Mouse (Mus musculus): ENCODE data around the gene Rundc3a. TPM values are rescaled to one million over a fixed set of nuclear protein-coding genes. Genes with fewer than 3 reads are reported as not detected.

The Rundc3a gene
- polyA plus RNA-seq, 1 experiment = 53.7 TPM

- H3K27me3 ChIP-seq (ENCODE audit: control insufficient read depth, insufficient read depth, low read length) = no peaks in the 10 kb centered on the region
- no peaks in the 10 kb centered on the region for H3K36me3 ChIP-seq (ENCODE audit: control insufficient read depth, insufficient read depth, low read length)
- no peak overlapping the region for H3K4me3 ChIP-seq (ENCODE audit: control insufficient read depth, low read depth, low read length)
- no peak for TF ChIP-seq CTCF (IDR thresholded peaks at IDR 0.05; ENCODE audit: control insufficient read depth, insufficient read depth, insufficient replicate concordance, low read depth, low read length)
- no peak for TF ChIP-seq POLR2A (IDR thresholded peaks at IDR 0.05; ENCODE audit: control insufficient read depth, low read depth, low read length)
- no peak overlapping the region for H3K27ac ChIP-seq (ENCODE audit: control insufficient read depth, insufficient read depth, low read depth, low read length)
- peaks cover 7% of the 10 kb centered on the region for H3K4me1 ChIP-seq (ENCODE audit: control insufficient read depth, insufficient read depth, low read length)
Observed at GRCm38 (mm10) chr11:102431728-102432114, 38.5 kb downstream of the Rundc3a start.

- Histone ChIP-seq H3K4me3 (ENCODE audit: control insufficient read depth, low read depth, low read length) (no peak overlapping the region), H3K27ac (ENCODE audit: control insufficient read depth, insufficient read depth, low read depth, low read length) (no peak overlapping the region), H3K4me1 (ENCODE audit: control insufficient read depth, insufficient read depth, low read length) (peaks cover 8% of the 10 kb centered on the region), H3K27me3 (ENCODE audit: control insufficient read depth, insufficient read depth, low read length) (no peaks in the 10 kb centered on the region), H3K36me3 (ENCODE audit: control insufficient read depth, insufficient read depth, low read length) (no peaks in the 10 kb centered on the region)
- no peak for TF ChIP-seq CTCF (IDR thresholded peaks at IDR 0.05; ENCODE audit: control insufficient read depth, insufficient read depth, insufficient replicate concordance, low read depth, low read length)
- TF ChIP-seq POLR2A (IDR thresholded peaks at IDR 0.05; ENCODE audit: control insufficient read depth, low read depth, low read length) = no peak
Observed at GRCm38 (mm10) chr11:102432115-102432843, 39.1 kb downstream of the Rundc3a start.

- H3K27me3 ChIP-seq (ENCODE audit: control insufficient read depth, insufficient read depth, low read length) = no peaks in the 10 kb centered on the region
- H3K4me3 ChIP-seq (ENCODE audit: control insufficient read depth, low read depth, low read length) = no peak overlapping the region
- no peak for TF ChIP-seq POLR2A (IDR thresholded peaks at IDR 0.05; ENCODE audit: control insufficient read depth, low read depth, low read length)
- no peak for TF ChIP-seq CTCF (IDR thresholded peaks at IDR 0.05; ENCODE audit: control insufficient read depth, insufficient read depth, insufficient replicate concordance, low read depth, low read length)
- H3K27ac ChIP-seq (ENCODE audit: control insufficient read depth, insufficient read depth, low read depth, low read length) = no peak overlapping the region
- H3K36me3 ChIP-seq (ENCODE audit: control insufficient read depth, insufficient read depth, low read length) = no peaks in the 10 kb centered on the region
- peaks cover 14% of the 10 kb centered on the region for H3K4me1 ChIP-seq (ENCODE audit: control insufficient read depth, insufficient read depth, low read length)
Observed at GRCm38 (mm10) chr11:102432896-102433295, 39.7 kb downstream of the Rundc3a start.

- peaks cover 22% of the 10 kb centered on the region for H3K4me1 ChIP-seq (ENCODE audit: control insufficient read depth, insufficient read depth, low read length)
- H3K27me3 ChIP-seq (ENCODE audit: control insufficient read depth, insufficient read depth, low read length) = no peaks in the 10 kb centered on the region
- TF ChIP-seq CTCF (IDR thresholded peaks at IDR 0.05; ENCODE audit: control insufficient read depth, insufficient read depth, insufficient replicate concordance, low read depth, low read length) (no peak), POLR2A (IDR thresholded peaks at IDR 0.05; ENCODE audit: control insufficient read depth, low read depth, low read length) (no peak)
- H3K4me3 ChIP-seq (ENCODE audit: control insufficient read depth, low read depth, low read length) = no peak overlapping the region
- H3K36me3 ChIP-seq (ENCODE audit: control insufficient read depth, insufficient read depth, low read length) = no peaks in the 10 kb centered on the region
- no peak overlapping the region for H3K27ac ChIP-seq (ENCODE audit: control insufficient read depth, insufficient read depth, low read depth, low read length)
Observed at GRCm38 (mm10) chr11:102433866-102434265, 40.7 kb downstream of the Rundc3a start.

GRCm38 (mm10) chr11:102434406-102434805, 41.2 kb downstream of the Rundc3a start:
- Histone ChIP-seq H3K4me3 (ENCODE audit: control insufficient read depth, low read depth, low read length) (no peak overlapping the region), H3K4me1 (ENCODE audit: control insufficient read depth, insufficient read depth, low read length) (peaks cover 22% of the 10 kb centered on the region), H3K27ac (ENCODE audit: control insufficient read depth, insufficient read depth, low read depth, low read length) (no peak overlapping the region), H3K36me3 (ENCODE audit: control insufficient read depth, insufficient read depth, low read length) (no peaks in the 10 kb centered on the region), H3K27me3 (ENCODE audit: control insufficient read depth, insufficient read depth, low read length) (no peaks in the 10 kb centered on the region)
- TF ChIP-seq CTCF (IDR thresholded peaks at IDR 0.05; ENCODE audit: control insufficient read depth, insufficient read depth, insufficient replicate concordance, low read depth, low read length) (peak; percentile 93), POLR2A (IDR thresholded peaks at IDR 0.05; ENCODE audit: control insufficient read depth, low read depth, low read length) (0 out of 2 replicates have a peak, but pooled peaks have one; percentile 19)

- no peaks in the 10 kb centered on the region for H3K36me3 ChIP-seq (ENCODE audit: control insufficient read depth, insufficient read depth, low read length)
Observed at GRCm38 (mm10) chr11:102434816-102435705, 41.9 kb downstream of the Rundc3a start.

More at GRCm38 (mm10) chr11:102434816-102435705, 41.9 kb downstream of the Rundc3a start:
- Histone ChIP-seq H3K4me3 (ENCODE audit: control insufficient read depth, low read depth, low read length) (no peak overlapping the region), H3K27me3 (ENCODE audit: control insufficient read depth, insufficient read depth, low read length) (no peaks in the 10 kb centered on the region), H3K4me1 (ENCODE audit: control insufficient read depth, insufficient read depth, low read length) (peaks cover 20% of the 10 kb centered on the region), H3K27ac (ENCODE audit: control insufficient read depth, insufficient read depth, low read depth, low read length) (no peak overlapping the region)
- TF ChIP-seq POLR2A (IDR thresholded peaks at IDR 0.05; ENCODE audit: control insufficient read depth, low read depth, low read length) = no peak
- no peak for TF ChIP-seq CTCF (IDR thresholded peaks at IDR 0.05; ENCODE audit: control insufficient read depth, insufficient read depth, insufficient replicate concordance, low read depth, low read length)
